Mouse (Mus musculus) left cerebral cortex, postnatal 10 days (tissue): ENCODE data around the gene Sel1l2. TPM values are rescaled to one million over a fixed set of nuclear protein-coding genes. Genes with fewer than 3 reads are reported as not detected.

Experiments
- DNase-seq, 2 experiments: peaks; one replicate each; pipeline ENCODE4 v3.0.0; 2021 to 2022; ENCODE audit warnings: low spot score in 2 of 2, mixed read lengths in 1 of 2; ENCODE audit errors: extremely low spot score in 1 of 2
- intact Hi-C: fragments of 180-260 bp; cut with DNase I; formaldehyde crosslinking; loops from one replicate; pipeline ENCODE4 v1.15.1; 2025
- total RNA-seq, 2 experiments: library from RNA; stranded (reverse); gene quantifications; 2 replicates each; pipeline ENCODE4 v1.2.3; 2021

Sel1l2 gene
- total RNA-seq = not detected

DNA sequence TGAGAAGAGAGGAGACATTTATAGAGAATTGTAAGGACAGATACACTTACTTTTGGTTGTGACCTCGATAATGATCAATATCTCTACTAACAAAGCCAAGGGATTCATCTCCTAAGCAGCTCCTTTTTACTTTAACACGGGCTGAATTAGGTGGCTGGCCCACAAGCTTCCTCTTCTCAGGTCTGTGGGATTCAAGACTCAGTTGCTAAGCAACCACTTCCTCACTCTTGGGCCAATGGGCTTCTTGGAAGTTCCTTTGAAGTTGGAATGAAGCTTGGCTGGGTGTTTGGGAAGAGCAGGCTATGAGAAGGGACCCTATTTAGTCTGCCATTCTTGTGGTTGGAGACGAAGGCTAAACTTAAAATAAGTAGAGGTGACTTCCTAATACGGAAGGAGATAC lies at the start of gene Sel1l2:
Sel1l2 (minus strand) TSS at position 182 of the 400 bp plus-strand sequence.
- no peak for DNase-seq
- intact Hi-C loops = no loop called here

DNA sequence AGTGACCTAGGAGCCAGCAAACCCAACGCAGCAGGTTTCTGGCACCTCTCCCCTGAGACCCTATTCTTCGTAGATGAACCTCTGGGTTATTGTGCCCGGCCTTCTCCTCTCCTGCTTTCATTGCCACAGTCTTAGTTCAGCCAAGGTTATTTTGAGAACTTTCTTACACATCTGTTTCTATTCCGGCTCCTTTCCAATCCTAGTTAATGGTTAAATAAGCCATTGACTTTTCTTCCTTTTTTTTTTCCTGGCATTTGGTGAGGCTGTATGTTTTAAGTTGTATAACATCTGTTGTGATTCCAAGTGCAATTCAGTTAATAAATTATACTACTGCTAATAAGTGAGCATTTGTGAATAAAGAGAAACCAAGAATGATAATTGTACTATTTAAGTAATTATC lies 49.6 kb upstream of the Sel1l2 start:
- intact Hi-C loops = no loop called here

DNA sequence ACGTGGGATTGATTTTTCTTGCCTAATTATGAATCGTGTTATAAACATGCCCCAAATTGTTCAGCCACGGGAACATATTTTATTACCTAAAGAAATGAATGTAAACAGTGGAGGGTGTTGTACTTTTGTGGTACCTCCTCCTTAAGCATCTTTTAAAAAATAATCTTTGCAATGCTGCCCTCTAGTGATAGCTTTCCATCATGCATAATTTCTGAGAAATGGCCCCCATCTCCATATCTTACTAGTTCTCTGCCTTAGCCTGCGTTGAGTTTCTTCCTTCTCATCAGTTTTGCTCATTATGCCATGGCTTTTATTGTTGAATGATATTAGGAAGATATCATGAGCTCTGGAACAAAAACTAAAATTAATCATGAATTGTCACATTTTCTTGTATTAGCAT lies 37.8 kb upstream of the Sel1l2 start:
- DNase-seq = peak in 1 of 2 experiments; percentile 41
- intact Hi-C loops = loop anchor here (2.0 kb wide), 1 partner anchor 224 kb away; no protein-coding TSS in a partner anchor

More for the DNA sequence above, 49.6 kb upstream of the Sel1l2 start:
- DNase-seq = no peak

DNA sequence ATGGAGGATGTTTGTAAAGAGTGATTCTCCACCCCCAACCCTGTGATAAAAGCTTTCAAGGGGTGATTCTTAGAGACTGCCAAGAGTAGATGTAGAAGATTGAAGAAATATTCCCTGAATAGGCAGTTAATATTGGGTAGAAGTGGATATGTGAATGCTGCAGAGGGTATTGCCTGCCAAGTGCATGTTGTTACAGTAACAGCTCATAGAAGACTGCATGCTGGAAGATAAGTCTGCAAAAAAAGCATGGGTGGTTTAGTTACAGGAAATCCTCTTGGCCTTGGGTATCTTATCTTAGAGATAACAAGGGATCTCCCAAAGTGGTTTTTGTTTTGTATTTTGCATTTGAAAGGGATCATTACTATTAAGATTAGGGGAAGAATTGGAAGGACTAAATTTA lies 36.3 kb upstream of the Sel1l2 start:
- DNase-seq = no peak
- intact Hi-C loops = loop anchor here (2.0 kb wide), 1 partner anchor 223 kb away; no protein-coding TSS in a partner anchor

DNA sequence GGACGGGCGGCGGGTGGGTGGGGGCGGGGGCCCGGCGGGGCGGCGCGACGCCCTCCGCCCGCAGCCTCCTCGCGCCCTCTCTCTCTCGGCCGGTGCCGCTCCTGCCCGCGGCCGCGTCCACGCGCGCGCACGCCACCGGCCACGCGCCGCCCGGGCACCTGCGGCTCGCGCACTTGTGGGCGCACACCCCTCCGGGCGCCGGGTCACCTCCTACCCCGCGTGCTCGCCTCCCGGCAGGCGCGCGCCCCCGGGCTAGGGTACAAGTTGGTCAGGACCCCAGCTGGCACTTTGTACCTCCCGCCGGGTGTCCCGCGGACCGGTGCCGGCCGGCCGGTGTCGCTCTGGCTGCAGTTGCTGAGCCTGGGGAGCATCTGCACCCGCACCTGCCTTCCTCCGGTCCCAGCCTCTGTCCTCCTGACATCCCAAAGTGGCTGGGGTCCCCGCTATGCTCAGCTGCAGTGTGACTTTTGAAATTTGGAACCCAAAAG lies 6.3 kb upstream of the Sel1l2 start:
- peak; percentile 11 to 56 for DNase-seq
- intact Hi-C loops = no loop called here

DNA sequence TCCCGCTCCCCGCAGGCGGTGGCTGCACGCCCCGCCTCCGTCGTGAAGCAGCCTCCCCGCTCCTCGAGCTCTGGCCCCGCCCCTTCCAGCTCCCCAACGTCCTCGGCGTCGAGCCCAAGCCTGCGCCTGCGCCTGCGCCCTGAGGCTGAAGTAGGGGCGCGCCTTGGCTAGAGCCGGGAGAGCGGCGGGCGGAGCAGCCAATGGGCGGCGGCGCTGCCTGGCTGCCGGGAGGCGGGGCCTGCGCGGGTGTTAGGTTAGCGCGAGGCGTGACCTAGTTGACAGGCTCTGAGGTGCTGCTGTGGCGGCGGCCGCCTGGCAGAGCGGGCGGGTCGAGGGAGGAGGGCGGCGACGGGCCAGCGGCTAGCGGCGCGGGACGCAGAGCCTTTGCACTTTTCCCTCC lies 5.7 kb upstream of the Sel1l2 start, which contains the start of gene Macrod2:
Macrod2 (plus strand) TSS at position 131 of the 400 bp plus-strand sequence.
- peak; percentile 94 to 99 for DNase-seq
- intact Hi-C loops = no loop called here

DNA sequence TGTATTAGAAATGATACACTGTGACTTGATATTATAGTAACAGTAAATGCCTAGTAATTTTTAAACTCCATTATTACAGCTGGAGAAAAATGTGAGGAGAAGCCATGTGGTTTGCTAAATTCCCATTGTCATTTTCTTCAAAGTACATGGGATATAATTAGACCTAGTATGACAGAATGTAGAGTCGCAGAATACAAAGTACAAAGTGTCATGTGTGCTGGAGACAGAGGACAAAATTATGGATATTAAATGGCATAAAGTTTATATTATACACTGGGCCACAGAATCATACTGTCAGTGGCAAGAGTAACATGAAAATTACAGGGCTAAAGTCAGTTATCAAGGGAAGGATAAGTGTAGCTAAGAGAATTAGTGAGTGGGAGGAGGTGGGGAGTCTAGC lies 24.7 kb downstream of the Sel1l2 start:
- no peak for DNase-seq
- intact Hi-C loops = no loop called here

DNA sequence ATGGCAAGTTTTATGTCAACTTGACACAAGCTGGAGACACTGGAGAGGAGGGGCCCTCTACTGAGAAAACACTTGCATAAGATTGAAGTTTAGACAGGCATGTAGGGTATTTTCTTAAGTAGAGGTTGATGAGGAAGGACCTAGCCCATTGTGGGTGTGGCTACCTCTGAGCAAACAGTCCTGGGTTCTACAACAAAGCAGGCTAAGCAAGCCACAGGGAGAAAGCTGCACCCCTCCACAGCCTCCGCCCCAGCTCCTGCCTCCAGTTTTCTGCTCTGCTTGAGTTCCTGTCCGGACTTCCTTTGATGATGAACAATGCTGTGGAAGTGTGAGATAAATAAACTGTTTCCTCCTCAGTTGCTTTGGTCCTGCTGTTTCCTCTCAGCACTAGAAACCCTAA lies 29.6 kb downstream of the Sel1l2 start:
- intact Hi-C loops = no loop called here
- no peak for DNase-seq

DNA sequence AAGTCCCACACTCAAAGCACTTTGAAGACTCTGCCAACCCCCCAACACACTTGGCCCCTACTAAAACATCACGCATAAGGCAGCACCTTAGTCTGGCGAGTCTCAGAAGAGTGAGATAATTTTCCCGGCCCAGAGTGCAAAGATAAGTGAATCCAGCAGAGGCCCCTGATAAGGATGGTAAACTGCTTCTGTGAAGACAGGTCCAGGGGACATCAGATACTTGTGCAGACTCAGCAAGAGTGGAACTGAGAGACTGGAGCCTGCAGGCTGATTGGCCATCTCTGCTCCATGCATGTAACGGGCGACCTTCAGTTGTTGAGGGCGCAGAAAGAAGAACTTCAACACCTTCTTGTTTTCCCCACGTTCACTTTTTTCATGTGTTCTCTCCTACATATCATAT lies 47.1 kb downstream of the Sel1l2 start:
- intact Hi-C loops = no loop called here
- DNase-seq = no peak

DNA sequence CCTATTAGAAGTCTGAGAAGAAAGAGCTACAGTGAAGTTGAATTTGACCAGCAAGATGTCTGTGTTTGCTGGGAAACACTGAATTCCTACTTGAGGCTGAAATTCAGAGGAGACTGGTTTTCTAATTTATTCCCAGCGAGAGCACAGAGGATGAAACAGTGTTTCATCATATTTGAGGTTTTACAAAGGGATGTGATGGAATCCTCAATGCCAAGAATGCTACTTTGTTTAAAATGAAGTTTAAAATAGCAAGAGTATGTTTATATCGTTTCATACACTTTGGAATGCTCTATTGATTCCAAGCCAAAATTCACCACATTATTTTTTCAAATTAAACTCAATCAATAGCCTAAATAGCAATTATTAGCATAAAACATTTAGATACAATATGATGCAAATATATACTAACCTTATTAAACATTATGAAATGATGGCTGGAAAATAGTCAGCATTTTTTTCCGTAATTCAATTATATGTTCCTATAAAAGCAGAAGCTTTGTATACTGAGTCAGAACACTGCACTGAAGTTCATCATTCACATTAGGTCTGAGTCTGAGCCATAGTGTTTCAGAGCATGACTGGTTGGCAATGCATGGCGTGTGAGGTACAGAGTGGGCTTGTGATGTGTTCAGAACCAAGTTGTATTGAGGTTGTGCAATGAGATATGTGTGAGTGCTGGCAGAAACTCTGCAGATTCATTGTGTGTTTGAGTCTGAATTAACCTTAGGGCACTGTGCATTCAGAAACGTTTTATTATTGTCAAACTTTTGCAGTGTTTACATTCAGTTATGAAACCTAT lies 58.8 kb downstream of the Sel1l2 start:
- intact Hi-C loops = no loop called here
- DNase-seq = no peak

DNA sequence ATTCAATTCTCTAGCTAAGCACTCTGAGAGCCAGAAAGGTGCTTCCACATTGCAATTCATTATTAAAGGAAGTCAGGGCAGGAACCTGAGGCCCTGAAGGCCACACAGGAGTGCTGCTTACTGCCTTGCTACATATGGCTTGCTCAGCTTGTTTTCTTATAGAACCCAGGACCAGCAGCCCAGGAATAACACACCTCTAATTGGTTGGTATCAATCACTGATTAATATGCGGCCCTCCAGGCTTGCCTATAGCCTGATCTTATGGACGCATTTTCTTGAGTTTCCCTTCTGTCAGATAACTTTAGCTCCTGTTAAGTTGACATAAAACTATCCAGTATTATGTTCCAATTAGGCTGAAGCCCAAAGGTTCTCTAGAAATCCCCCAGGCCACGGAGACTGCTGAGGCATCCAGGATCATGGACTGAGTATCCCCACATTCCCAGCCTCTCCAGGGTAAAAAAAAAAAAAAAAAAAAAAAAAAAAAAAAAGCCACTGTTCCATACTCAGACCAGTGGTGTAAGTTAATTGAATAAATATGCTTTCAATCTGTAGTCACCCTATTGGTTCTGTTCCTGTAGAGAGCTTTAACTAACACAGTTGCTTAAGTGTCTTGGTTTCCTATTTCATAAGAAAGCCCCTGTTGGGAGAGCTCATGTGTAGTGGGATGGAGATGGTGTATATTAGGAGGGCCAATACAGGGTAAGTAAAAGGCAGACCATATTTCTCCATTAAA lies 86.4 kb downstream of the Sel1l2 start:
- DNase-seq = no peak
- intact Hi-C loops = no loop called here

DNA sequence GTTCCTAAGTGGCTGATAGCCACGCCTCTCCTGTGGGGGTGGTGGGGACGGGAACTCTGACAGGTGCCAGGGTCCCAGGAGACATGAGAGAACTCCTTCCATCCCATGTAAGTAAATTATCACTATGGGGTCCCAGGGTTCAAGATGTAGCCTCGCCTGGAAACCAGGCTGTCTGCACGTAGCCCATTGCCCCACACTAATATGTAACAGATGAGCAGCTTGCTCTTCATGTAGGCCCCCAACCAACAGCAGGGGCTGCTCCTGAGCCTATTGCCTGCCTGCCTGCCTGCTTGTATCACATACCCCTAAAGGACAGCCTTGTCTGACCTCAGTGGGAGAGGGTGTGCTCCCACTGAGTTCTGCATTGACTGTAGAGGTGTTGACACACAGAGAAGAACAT lies 92.4 kb downstream of the Sel1l2 start:
- intact Hi-C loops = no loop called here
- no peak for DNase-seq

DNA sequence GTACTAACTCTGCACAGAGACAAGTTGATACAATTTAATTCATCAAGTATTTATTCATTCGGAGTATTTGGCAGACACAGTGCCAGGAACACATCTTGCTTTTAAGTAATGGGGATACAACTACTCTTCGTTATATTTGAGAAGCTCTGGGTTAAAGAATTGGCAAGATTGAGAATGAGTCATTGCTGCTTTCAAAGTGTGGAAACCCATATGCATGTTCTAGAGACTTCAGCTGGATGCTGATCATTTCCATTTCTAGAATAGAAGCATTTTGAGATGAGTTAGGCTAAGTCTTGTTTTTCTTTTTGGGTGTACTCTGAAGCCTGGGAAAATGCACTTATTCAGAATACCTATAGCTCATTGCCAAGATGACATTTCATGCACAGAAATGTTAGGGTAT lies 95.7 kb downstream of the Sel1l2 start:
- intact Hi-C loops = no loop called here
- peak in 1 of 2 experiments; percentile 3 for DNase-seq

DNA sequence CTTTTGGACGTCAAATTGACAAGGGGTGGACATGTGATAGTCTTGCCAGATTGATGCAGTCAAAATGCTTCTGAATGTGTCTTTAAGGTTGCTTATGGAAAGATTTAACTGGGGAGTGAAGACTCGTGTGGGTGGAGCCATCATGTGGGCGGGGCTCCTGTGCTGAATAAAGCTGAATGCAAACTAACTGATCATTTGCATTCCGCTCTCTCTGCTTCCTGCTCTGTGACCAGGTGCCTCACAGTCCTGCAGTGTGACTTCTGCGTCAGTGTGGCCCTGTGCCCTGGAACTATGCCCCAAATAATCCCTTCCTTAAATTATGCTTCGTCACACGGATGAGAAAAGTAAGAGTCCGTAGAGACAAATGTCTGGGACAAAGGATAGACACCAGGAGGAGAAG lies 108.7 kb downstream of the Sel1l2 start:
- no peak for DNase-seq
- intact Hi-C loops = no loop called here

DNA sequence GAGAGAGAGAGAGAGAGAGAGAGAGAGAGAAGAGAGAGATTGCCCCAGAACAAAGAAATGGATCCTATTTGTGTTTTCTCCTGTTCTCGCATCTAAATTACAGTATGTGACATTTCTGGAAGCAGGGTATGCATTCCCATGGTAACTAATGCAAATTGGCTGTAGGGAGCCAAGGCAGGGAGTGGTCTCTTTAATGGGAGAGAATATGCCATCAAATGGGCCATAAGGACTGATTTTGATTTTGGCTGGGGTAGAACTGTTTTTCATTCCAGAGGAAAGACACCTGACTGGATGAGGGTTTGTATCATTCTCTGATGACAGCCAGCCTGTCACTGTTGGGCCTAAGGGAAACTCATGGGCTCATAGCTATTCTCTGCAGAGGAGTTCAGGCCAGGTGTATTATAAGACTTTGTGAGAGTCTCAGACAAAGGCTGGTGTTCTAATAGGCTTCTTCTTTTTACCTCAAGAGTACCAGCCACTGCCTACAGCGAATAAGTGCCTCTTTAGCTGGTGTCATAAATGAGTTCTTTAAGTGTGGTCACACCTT lies 133.8 kb downstream of the Sel1l2 start:
- intact Hi-C loops = no loop called here
- no peak for DNase-seq

DNA sequence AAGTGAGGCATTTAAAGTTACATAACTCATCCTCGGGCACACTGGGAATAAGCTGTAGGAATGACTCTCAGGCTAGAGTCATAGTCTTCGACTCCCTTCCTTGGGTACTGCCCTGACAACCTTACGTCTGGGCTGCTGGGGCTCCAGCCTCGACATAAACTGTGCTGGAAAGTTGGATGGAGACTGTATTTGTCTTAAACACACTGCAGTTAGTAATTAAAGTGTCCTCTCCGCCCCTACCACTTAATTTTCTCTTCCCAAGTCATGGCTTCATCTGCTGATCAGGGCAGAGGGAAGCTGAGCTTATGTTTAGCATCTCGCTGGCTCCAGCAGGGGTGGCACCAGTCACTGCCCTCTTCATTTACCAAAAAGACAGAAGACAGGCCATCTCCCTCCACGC lies 135.2 kb downstream of the Sel1l2 start:
- no peak for DNase-seq
- intact Hi-C loops = no loop called here

DNA sequence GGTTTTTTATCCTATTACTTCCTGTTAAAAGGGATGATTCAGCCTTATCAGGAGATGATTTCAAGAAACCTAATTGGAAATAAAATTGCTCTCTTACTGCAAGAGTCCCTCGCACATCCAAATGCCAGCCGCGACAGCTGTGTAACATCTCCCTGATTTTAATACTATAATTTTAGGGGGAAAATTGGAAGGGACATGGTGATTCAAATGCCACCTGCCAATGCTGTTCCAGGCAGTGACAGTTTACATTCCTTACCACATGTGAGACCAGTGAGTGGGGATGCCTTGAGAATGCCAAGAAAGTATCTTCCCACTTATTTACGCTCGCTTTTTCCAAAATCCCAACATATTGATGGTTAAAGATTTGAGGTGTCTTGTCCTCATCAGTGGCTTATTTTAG lies 146.4 kb downstream of the Sel1l2 start:
- DNase-seq = no peak
- intact Hi-C loops = no loop called here

DNA sequence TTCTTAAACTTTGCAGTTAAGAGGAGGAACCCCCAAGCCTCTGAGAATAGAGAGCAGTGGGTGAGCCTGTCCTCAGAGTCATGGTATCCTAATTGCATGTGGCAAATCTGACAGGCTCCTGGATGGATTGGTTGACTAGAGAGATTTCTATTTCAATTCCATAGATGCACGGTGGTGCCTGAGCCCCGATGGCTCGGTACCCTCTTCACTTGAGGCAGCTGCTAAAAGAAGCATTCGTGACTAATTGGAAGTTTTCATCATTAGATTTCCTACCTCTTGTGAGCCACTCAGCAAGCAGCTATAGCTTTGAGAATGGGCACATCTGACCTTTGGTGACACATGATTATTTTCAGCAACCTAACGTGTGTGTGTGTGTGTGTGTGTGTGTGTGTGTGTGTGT lies 147.1 kb downstream of the Sel1l2 start:
- intact Hi-C loops = no loop called here
- DNase-seq = no peak

DNA sequence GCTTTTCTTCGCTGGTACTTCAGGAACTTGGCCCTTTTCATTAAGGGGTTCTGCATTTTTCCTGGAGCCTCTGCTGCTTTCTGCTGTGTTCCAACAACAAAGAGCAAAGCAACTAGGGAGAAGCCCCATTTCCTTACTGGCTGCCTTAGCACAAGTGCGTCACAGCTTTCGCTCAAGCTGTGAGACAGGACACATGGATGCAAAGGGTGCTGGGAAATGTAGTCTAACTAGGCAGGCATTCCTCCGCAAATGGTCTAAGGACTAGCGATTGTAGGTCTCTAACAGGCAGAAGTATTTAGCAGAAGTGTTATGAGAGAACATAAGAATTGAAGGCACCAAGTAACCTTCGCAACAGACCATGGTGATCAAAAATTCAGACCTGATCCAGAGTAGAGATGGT lies 152.3 kb downstream of the Sel1l2 start:
- intact Hi-C loops = no loop called here
- no peak for DNase-seq

DNA sequence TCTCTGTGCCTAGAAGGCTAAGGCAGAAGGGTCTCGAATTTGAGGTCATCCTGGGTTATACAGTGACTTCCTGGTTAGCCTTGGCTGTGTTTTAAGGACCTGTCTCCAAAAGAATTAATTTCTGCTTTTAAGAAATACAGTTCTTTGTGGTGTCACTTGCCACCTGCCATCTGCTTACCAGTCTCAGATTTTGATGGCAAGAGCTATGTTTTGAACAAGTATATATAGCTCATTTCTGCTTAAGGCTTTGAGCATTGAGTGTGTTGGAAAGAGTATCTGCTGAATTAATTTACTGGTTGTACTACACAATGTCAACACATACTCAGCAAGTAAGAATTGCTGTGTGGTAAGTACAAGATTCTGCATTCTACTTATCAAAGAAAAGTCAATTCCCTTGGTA lies 159.2 kb downstream of the Sel1l2 start:
- intact Hi-C loops = no loop called here
- DNase-seq = peak in 1 of 2 experiments; percentile 23
